Mouse (Mus musculus): ENCODE measurements at regions not wholly inside any gene's neighbourhood (a gene's known extent, or its start where the extent isn't known, plus 50 kb on each side); places are given as distances from the start of the nearest gene placed in this dataset.

DNA sequence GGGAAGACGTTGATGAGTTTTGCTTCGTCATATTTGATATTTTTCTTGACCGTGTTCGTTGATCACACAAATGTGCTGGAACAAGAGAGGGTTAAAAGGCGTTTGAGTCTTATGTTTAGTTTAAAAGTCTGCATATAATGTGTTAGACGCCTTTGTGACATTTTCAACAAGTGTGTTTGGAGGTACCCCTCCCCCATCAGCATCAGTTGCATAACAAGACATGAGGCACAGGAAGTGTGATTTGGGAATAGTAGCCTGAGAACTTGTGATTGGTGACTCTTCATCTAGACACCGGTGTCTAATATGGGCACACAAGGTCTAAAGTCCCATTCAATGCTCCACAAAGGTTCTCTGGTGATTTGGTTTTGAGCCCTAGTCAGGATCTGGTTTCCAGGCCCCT is 76.1 kb upstream of the Arhgap21 start:
- no peak for DNase-seq (ENCODE audit: low read depth, low spot score)

DNA sequence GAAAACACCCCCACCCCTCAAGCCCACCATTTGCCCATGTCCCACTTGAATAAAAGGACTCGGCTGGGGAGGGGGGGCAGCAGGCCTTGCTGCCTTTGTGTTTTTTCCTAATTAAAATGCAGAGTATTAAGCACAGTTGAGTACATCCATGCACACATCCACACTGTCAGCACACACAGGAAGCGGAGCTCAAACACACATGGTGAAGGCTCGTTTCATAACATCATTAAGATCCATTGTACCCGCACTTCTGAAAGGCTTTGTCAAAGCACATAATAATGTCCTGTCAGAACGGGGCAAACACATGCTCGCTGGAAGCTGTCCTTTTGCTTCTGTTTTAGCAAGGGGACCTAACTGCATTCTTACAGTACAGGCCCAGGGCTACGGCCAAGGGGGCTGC is 75.3 kb upstream of the Arhgap21 start:
- peak; percentile 20 for DNase-seq (ENCODE audit: low read depth, low spot score)

DNA sequence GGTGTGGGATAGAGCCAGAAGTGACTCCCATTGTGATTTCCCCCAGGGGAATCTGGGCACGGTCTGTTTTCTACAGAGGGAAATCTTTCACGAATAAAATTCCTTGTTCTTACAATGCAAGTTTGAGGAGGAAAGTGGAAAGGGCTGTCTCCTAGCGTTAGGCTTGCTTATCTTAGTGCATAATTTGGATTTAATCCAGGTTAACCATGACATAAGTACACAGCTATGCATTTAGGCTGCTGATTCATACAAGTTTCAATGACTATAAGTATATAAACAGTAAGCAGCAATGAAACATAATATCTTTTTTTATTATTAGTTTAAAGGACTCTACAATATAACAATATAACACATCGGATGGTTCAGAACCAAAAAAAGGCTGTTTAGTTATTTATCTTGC is 74.6 kb upstream of the Arhgap21 start:
- DNase-seq (ENCODE audit: low read depth, low spot score): no peak

DNA sequence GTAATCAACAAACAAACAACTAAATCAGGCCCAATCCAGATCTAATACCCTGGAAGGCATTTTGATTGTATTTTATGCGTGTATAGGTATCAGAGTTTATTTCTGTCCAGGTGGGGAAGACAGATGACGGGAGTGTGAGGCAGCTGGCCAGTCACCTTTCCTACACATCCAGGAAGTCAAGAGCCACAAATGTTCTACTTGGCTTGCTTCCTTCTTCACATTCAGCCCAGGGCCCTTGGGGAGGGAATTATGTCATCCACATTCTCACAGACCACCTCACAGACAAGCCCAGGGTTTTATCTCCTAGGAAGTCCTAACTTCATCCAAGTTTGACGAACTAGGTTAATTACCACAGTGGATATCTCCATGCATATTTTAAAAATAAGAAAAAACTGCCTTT is 68.9 kb upstream of the Arhgap21 start:
- no peak for DNase-seq (ENCODE audit: low read depth, low spot score)

DNA sequence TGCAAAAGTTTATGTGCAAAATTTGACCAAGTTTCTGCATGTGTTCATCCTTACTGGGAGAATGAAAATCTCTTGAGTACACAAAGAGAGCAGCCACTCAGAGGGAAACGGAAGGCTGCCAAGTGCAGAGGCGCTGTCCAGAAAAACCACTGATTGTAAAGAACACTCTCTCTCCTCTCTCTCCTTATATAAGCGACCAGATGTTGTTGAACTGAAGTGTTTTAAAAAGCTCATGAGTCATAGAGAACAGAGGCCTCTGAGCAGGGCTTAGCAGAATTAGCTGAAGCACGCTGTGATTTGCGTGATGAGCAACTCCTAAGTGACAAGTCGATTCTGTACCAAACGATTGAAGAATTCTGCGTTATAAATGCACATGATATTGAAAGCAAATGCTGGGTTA is 68.5 kb upstream of the Arhgap21 start:
- DNase-seq (ENCODE audit: low read depth, low spot score): no peak

DNA sequence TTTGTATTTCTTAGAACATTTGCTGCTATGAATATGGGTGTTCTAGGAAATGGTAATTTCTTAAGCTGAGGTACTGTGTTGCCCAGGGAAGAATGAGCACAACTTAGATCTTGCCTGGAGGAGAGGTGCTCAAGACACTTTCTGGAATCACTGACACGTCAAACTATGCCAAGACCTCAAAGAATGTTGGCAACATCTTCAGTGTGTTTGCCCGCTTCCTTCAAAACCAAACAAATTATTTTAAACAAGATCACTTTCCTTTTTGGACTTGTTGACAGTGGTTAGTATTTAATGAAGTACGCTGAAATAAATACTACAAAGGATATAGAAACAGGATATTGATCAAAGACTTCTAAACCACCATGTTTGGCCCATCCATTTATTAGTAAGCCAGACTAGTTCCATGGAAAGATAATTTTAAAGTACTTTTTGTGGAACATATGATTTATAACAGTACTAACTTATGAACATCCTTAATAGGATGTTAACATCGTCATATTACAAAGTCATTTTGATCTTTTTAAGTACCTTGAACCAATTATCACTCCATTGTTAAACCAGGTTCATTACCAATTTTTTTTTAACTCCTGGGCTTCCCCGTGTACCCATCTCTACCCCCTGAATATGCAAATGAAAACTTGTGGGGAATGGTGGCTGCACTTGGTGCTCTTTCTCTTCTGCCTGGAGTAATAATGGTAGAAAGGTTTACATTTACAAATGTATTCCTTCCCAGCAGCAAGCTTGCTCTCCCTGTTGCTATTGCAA is 67.4 kb upstream of the Arhgap21 start:
- DNase-seq (ENCODE audit: low read depth, low spot score): no peak

DNA sequence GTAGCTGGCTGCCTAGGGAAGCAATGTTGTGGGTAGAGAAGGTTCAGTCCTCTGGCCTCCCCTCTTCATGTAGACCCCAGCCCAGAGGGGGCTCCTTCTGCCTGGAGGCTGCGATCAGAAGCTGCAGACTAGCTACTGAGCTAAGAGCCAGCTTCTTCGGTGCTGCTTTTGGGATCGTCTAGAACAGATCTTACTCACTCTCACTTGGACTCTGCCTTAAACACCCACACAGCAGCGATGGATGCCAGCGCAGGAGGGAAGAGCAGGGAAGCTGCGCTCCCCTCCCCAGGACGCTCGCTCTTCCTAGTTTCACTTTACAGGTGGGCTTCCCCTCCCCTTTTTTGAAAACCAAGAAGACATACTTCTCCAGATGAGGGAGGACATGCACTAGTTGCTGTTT is 66.0 kb upstream of the Arhgap21 start:
- no peak for DNase-seq (ENCODE audit: low read depth, low spot score)

DNA sequence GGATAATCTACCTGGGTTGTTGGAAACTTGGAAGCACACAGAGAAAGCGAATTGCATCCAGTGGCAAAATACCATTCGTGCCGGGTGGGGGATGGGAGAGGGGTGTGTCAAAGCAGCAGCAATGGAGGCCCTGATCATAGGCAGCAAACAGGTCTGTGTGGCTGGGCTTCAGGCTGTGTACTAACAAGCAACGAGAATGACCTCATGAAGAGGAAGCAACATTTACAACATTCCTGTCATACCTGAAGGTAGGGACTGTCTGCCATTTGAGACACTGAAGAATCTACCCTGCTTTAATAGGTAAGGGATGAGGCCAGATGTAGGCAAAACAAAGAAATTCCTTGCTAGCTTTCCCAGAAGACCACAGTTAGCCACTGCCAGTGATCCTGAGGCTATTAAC is 62.0 kb upstream of the Arhgap21 start:
- DNase-seq (ENCODE audit: low read depth, low spot score): no peak

DNA sequence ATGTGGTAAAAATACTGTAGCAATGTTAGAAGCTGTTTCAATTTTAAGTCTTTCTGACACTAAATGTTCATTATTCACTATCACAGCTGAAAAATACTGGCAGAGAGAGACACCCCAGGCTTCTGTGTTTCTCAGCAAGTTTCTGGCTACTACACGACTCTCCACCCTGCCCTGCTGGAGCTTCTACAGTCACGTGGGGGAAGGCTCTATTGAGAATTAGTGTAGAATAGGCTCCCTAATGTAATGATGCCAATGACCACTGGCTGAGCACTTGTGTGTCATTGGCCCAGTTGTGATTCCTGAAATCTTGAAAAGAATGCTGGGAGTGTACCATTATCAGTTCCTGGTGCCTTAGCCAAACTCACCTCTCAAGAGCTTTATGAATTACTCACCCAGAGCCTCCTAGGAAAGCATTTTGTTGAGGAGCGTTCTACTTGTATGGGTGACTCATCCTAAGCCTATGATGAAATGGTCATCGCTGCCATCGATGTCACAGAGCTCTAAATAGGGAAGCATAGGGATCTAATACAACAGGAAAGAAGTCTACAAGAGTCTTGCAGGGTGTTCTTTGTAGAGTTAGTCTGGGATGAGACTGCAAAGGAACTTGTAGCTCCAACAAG is 60.8 kb upstream of the Arhgap21 start:
- no peak for DNase-seq (ENCODE audit: low read depth, low spot score)

DNA sequence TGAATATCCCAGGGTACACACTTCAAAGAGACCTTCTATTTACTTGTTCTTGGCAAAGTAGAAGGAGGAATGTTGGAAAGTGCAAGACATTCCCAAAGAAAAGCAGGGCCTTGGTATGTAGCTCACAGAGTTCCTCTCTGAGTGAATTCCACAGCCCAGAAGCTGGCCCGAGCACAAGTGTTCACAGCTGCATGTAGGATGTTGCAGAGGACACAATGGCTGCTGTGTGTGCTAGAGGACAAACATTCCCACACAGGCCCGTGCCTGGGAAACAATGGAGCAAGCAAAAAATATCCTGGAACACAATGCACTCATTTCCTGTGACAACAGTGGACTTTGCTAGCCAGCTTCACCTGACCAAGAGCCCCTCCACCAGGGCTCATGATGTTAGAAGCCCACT is 59.9 kb upstream of the Arhgap21 start:
- peak; percentile 48 for DNase-seq (ENCODE audit: low read depth, low spot score)

DNA sequence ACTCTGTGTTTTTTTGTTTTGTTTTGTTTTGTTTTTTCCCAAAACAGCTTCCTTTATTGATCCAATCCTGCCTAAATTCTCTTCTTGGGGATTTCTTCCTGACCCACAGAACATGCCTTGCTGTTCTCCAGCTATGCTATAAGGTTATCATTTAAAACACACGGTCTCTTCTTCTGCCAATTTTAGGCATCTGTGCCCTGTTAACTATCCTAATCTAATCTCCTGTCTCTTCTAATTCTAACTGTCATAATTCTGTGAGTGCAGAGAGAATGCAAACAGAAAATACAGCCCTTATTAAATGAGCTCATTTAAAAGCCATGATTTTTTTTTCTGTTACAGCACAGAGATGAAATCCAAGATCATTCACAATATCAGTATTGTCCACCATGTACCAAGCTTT is 49.9 kb upstream of the Arhgap21 start:
- DNase-seq (ENCODE audit: low read depth, low spot score): no peak
